Mouse (Mus musculus): ENCODE data around the gene Mark2. TPM values are rescaled to one million over a fixed set of nuclear protein-coding genes. Genes with fewer than 3 reads are reported as not detected.

Mark2 gene
- polyA plus RNA-seq, 1 experiment = 102 TPM

DNA sequence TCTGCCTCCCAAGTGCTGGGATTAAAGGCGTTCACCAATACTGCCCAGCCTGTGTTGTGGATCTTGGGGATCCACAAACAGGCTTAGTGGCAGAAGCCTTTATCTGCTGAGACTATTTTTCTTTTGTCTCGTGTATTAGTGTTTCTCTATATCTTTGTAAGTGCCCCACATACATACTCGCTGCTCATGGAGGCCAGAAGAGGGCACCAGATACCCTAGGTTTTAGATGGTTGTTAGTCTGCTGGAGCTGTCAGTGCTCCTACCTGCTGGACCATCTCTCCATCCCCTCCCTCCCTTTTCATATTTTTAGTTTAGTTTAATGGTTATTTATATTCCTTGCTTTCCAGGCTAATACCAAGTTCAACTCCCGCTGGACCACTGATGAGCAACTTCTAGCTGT is 68.2 kb downstream of the Mark2 start:
- Histone ChIP-seq H3K27ac (ENCODE audit: insufficient read depth, low read length) (no peak overlapping the region), H3K4me3 (ENCODE audit: insufficient read depth, low read length) (no peak overlapping the region), H3K4me1 (ENCODE audit: control insufficient read depth, insufficient read depth, low read length) (peaks cover 2% of the 10 kb centered on the region; the same call in 1 of the 2 replicates)
- no peak for TF ChIP-seq POLR2A (IDR thresholded peaks at IDR 0.05; ENCODE audit: extremely low read depth, insufficient read depth, low read length)
- 0 out of 2 replicates have a peak, but pooled peaks have one; percentile 21 for TF ChIP-seq CTCF (IDR thresholded peaks at IDR 0.05; ENCODE audit: extremely low read depth, insufficient read depth, low read length)

DNA sequence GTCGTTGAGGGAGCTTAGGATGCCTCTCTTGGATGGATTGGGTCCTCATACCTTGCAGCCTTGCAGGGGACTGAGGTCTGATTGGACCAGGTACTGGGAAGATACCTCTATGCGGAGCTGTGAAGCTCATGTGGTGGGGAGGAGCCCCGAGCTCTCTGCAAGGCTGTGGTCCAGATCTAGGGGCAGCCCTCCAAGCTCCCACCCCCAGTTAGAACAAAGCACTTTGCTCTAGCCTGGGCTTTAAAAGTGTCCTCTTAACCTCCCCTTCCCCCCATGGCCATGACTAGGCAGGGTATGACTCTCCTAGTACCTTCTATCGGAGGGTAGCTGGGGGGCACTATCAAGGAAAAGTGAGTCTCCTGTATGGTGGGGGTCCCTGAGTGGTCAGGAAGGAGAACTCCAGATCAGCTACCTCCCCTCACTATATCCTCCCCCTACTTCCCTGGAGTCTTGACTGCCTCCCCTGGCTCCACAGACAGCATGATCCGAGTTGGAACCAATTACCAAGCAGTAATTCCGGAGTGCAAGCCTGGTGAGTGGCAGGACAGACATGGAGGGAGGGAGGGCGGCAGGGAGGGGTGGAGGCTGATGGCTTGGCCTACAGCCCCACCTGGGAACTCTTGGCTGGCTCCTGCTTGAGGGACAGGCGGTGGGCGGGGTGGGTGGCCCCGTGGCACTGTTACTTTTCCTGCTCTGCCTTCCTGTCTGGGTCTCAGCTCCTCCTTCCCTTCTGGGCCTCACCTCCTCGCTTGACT is 72.2 kb downstream of the Mark2 start:
- TF ChIP-seq POLR2A (IDR thresholded peaks at IDR 0.05; ENCODE audit: extremely low read depth, insufficient read depth, low read length) (peak; percentile 27; the same call in 1 of the 2 replicates), CTCF (IDR thresholded peaks at IDR 0.05; ENCODE audit: extremely low read depth, insufficient read depth, low read length) (no peak)
- H3K4me3 ChIP-seq (ENCODE audit: insufficient read depth, low read length) = peak overlapping the region; percentile 57
- no peak overlapping the region for H3K27ac ChIP-seq (ENCODE audit: insufficient read depth, low read length)
- H3K4me1 ChIP-seq (ENCODE audit: control insufficient read depth, insufficient read depth, low read length) = no peaks in the 10 kb centered on the region; the same call in 1 of the 2 replicates

GRCm38 (mm10) chr19:7268722-7269090 is 73.0 kb downstream of the Mark2 start:
- TF ChIP-seq CTCF (IDR thresholded peaks at IDR 0.05; ENCODE audit: extremely low read depth, insufficient read depth, low read length) (peak; percentile 23), POLR2A (IDR thresholded peaks at IDR 0.05; ENCODE audit: extremely low read depth, insufficient read depth, low read length) (no peak)
- Histone ChIP-seq H3K4me3 (ENCODE audit: insufficient read depth, low read length) (peak overlapping the region; percentile 57), H3K4me1 (ENCODE audit: control insufficient read depth, insufficient read depth, low read length) (no peaks in the 10 kb centered on the region; the same call in 1 of the 2 replicates), H3K27ac (ENCODE audit: insufficient read depth, low read length) (0 out of 2 replicates have a peak overlapping the region, but pooled peaks have one; percentile 44)

- H3K27ac ChIP-seq (ENCODE audit: insufficient read depth, low read length) = peak overlapping the region; percentile 44; the same call in 1 of the 2 replicates
- H3K4me3 ChIP-seq (ENCODE audit: insufficient read depth, low read length) = peak overlapping the region; percentile 57
- H3K4me1 ChIP-seq (ENCODE audit: control insufficient read depth, insufficient read depth, low read length) = no peaks in the 10 kb centered on the region; the same call in 1 of the 2 replicates
- TF ChIP-seq CTCF (IDR thresholded peaks at IDR 0.05; ENCODE audit: extremely low read depth, insufficient read depth, low read length) (no peak), POLR2A (IDR thresholded peaks at IDR 0.05; ENCODE audit: extremely low read depth, insufficient read depth, low read length) (no peak)
Measured at GRCm38 (mm10) chr19:7267781-7268721, 73.6 kb downstream of the Mark2 start.

- no peak for TF ChIP-seq POLR2A (IDR thresholded peaks at IDR 0.05; ENCODE audit: extremely low read depth, insufficient read depth, low read length)
- no peak for TF ChIP-seq CTCF (IDR thresholded peaks at IDR 0.05; ENCODE audit: extremely low read depth, insufficient read depth, low read length)
- H3K27ac ChIP-seq (ENCODE audit: insufficient read depth, low read length) = peak within 1 kb of the TSS; percentile 29; the same call in 1 of the 2 replicates
- H3K4me3 ChIP-seq (ENCODE audit: insufficient read depth, low read length) = peak within 1 kb of the TSS; percentile 57; the same call in 1 of the 2 replicates
- H3K4me1 ChIP-seq (ENCODE audit: control insufficient read depth, insufficient read depth, low read length) = no peaks in the 10 kb centered on the region; the same call in 1 of the 2 replicates
Measured at GRCm38 (mm10) chr19:7267091-7267741, 74.4 kb downstream of the Mark2 start, which contains the start of gene Rcor2. Rcor2 (plus strand) TSS chr19:7267325.

DNA sequence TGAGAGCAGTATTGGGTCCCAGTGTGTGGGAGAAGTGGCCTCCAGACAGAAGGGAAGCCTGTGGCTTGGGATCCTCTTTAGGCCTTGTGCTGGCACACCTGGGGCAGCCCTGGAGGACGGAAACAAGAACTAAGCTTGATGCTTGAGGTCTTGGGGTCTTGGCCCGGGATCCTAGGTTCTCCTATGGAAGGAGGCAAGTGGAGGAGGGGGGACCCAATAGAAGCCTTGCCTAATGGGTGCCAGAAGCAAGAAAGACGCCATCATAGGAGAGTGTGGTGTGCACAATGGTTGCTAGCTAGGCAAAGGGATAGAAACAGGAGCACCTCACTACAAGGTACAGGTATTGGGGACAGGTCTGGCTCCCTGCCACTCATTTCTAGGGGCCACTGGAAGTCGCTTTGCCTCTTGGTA is 75.2 kb downstream of the Mark2 start:
- Histone ChIP-seq H3K27ac (ENCODE audit: insufficient read depth, low read length) (no peak overlapping the region), H3K4me3 (ENCODE audit: insufficient read depth, low read length) (no peak overlapping the region), H3K4me1 (ENCODE audit: control insufficient read depth, insufficient read depth, low read length) (no peaks in the 10 kb centered on the region; the same call in 1 of the 2 replicates)
- TF ChIP-seq POLR2A (IDR thresholded peaks at IDR 0.05; ENCODE audit: extremely low read depth, insufficient read depth, low read length) (no peak), CTCF (IDR thresholded peaks at IDR 0.05; ENCODE audit: extremely low read depth, insufficient read depth, low read length) (no peak)

DNA sequence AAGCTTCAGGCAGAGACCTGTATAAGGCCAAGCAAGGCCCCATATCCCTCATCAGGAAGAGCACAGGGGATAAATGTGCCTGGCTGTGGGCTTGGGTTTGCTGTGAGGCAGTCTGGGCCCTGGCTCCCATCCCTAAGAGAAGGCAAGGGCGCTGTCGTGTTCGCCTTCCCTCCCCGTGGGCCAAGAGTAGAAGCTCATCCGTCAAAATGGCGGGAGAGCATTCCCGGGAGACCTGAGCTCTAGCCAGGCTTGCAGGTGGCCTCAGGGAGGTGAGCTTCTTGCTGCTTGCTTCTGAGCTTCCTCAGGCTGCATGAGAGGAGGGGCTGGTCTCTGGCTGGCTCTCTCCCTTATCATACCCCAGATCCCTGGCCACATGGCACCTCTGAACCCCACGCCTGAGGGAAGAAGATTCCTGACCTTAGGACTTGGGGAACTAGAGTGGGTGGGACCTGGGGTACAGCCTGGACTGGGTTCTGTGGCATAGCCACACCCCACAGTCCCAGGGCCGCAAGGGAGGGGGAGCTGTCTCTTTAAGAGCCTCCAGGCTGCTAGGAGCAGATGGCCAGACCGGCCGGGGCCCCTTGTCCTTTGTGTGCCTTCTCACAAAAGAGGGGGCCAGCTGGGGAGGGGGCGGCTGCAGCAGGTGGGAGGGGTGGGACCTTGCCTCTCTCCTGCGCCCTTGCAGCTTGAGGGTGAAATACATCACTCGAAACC is 76.0 kb downstream of the Mark2 start:
- TF ChIP-seq CTCF (IDR thresholded peaks at IDR 0.05; ENCODE audit: extremely low read depth, insufficient read depth, low read length) (no peak), POLR2A (IDR thresholded peaks at IDR 0.05; ENCODE audit: extremely low read depth, insufficient read depth, low read length) (no peak)
- Histone ChIP-seq H3K4me1 (ENCODE audit: control insufficient read depth, insufficient read depth, low read length) (no peaks in the 10 kb centered on the region; the same call in 1 of the 2 replicates), H3K27ac (ENCODE audit: insufficient read depth, low read length) (0 out of 2 replicates have a peak overlapping the region, but pooled peaks have one; percentile 33), H3K4me3 (ENCODE audit: insufficient read depth, low read length) (no peak overlapping the region)

- Histone ChIP-seq H3K27ac (ENCODE audit: insufficient read depth, low read length) (0 out of 2 replicates have a peak overlapping the region, but pooled peaks have one; percentile 33), H3K4me3 (ENCODE audit: insufficient read depth, low read length) (no peak overlapping the region), H3K4me1 (ENCODE audit: control insufficient read depth, insufficient read depth, low read length) (no peaks in the 10 kb centered on the region; the same call in 1 of the 2 replicates)
- TF ChIP-seq CTCF (IDR thresholded peaks at IDR 0.05; ENCODE audit: extremely low read depth, insufficient read depth, low read length) = no peak
- TF ChIP-seq POLR2A (IDR thresholded peaks at IDR 0.05; ENCODE audit: extremely low read depth, insufficient read depth, low read length) = no peak
Measured at GRCm38 (mm10) chr19:7264766-7265331, 76.8 kb downstream of the Mark2 start.

All from cortical plate, adult 2 months (tissue).